Mouse (Mus musculus): ENCODE results near the gene Stx3. TPM values are rescaled to one million over a fixed set of nuclear protein-coding genes. Genes with fewer than 3 reads are reported as not detected.

Gene Stx3
- total RNA-seq, 1 experiment: 21.6 TPM

DNA sequence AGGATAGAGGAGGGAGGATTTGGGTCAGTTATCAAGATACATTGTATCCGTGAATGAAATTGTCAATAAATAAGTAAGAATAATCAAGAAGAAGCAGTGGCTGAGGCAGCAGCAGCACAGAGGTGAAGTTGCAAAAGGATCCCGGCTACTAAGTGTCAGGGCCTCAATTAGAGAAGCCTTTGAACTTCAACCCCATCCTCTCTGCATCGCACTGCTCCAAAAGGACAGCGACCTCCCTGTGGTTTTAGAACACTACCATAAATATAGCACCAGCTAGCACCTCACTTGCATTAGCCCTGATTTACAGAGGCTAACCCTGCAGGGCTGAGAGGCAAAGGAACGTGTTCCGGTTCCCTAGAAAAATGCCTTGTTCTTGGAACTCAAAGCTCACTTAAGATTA lies 2.5 kb downstream of the Stx3 start:
- H3K27ac ChIP-seq (ENCODE audit: insufficient read depth, low read depth, low read length, poor library complexity, severe bottlenecking): no peak overlapping the region
- peaks cover 0 to 20% of the 10 kb centered on the region in 2 experiments; a peak in 2 of 4 replicates for H3K4me1 ChIP-seq (ENCODE audit: control insufficient read depth in 2 of 2, insufficient read depth in 2 of 2, low read length in 2 of 2, poor library complexity in 1 of 2)
- TF ChIP-seq MAFK (IDR thresholded peaks at IDR 0.05; ENCODE audit: insufficient read depth, low read depth, low read length): no peak
- no peak for TF ChIP-seq ZC3H11A (IDR thresholded peaks at IDR 0.05; ENCODE audit: borderline replicate concordance, low read depth, low read length)
- no peak for TF ChIP-seq HCFC1 (IDR thresholded peaks at IDR 0.05; ENCODE audit: borderline replicate concordance, insufficient read depth, low read length)
- no peak for TF ChIP-seq ZNF384 (IDR thresholded peaks at IDR 0.05; ENCODE audit: low read depth, low read length)
- no peak for TF ChIP-seq CHD2 (IDR thresholded peaks at IDR 0.05; ENCODE audit: low read depth, low read length)
- no peak for DNase-seq (ENCODE audit: low read depth, low spot score)
- no peak overlapping the region for H3K9ac ChIP-seq (ENCODE audit: insufficient read depth, low read depth, low read length, poor library complexity, severe bottlenecking)
- H3K4me3 ChIP-seq (ENCODE audit: insufficient read depth in 1 of 2, low read depth in 1 of 2, low read length in 2 of 2, poor library complexity in 1 of 2, severe bottlenecking in 1 of 2): no peak overlapping the region
- H3K9me3 ChIP-seq (ENCODE audit: control insufficient read depth, insufficient read depth, low read depth, low read length): no peaks in the 10 kb centered on the region
- H3K36me3 ChIP-seq (ENCODE audit: control insufficient read depth, insufficient read depth, low read length, poor library complexity, severe bottlenecking): peaks cover 6% of the 10 kb centered on the region; the same call in 1 of the 2 replicates
- in situ Hi-C loops (cut with MboI; ENCODE audit: low sequenced_read_pairs in 2 of 2, unreplicated experiment in 2 of 2): no loop called here

DNA sequence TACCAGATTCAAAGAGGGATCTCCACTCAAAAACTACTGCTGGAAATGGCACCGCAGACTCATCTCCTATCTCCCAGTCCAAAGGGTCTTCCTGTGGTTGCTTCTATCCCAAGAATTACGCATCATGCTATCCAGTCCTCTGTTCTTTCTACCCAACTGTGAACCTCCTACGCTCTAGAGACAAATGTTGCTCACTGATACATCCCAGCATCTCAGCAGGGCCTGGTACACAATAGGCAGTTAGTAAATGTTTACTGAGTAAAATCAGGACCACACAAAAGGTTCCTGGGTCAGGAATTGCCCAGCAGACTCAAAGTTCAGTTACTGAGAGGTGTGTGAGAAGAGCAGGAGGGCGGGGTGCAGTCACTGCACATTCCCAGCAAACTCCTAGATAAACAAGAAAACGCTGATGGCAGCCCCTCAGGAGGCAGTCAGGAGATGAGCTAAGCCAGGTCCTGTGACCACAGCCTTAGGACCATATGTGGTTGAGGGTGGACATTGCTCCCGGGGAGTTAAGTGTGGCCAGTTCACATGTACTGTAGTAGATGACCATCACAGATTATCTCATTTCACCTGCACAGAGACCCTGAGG lies 4.4 kb downstream of the Stx3 start:
- TF ChIP-seq MAFK (IDR thresholded peaks at IDR 0.05; ENCODE audit: insufficient read depth, low read depth, low read length): no peak
- Histone ChIP-seq H3K36me3 (ENCODE audit: control insufficient read depth, insufficient read depth, low read length, poor library complexity, severe bottlenecking) (peaks cover 6% of the 10 kb centered on the region; the same call in 1 of the 2 replicates), H3K4me1 (ENCODE audit: control insufficient read depth in 2 of 2, insufficient read depth in 2 of 2, low read length in 2 of 2, poor library complexity in 1 of 2) (peaks cover 0 to 28% of the 10 kb centered on the region in 2 experiments; a peak in 2 of 4 replicates), H3K4me3 (ENCODE audit: insufficient read depth in 1 of 2, low read depth in 1 of 2, low read length in 2 of 2, poor library complexity in 1 of 2, severe bottlenecking in 1 of 2) (no peak overlapping the region), H3K9me3 (ENCODE audit: control insufficient read depth, insufficient read depth, low read depth, low read length) (no peaks in the 10 kb centered on the region), H3K9ac (ENCODE audit: insufficient read depth, low read depth, low read length, poor library complexity, severe bottlenecking) (no peak overlapping the region), H3K27ac (ENCODE audit: insufficient read depth, low read depth, low read length, poor library complexity, severe bottlenecking) (no peak overlapping the region)
- in situ Hi-C loops (cut with MboI; ENCODE audit: low sequenced_read_pairs in 2 of 2, unreplicated experiment in 2 of 2): no loop called here
- DNase-seq (ENCODE audit: low read depth, low spot score): no peak

DNA sequence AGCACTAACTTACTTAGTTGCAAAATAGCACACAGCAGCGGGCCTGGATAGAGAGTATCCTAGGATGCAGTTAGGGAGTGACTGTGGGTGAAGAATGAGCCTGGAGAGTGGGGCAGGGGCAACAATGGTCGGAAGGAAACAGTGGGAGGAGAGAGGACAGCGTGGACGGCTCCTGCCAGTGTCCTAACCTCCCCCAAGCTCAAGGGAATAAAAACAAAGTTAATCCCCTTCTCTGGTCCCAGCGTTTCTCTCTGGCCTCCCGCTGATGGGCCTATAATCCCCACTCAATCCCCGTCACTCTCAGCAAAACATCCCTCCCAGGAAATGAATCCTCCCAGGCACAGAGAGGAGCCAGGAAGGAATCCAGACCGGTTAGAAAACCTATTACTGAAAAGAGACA lies 5.6 kb downstream of the Stx3 start:
- 0 out of 2 replicates have a peak overlapping the region, but pooled peaks have one; percentile 11 for H3K9ac ChIP-seq (ENCODE audit: insufficient read depth, low read depth, low read length, poor library complexity, severe bottlenecking)
- DNase-seq (ENCODE audit: low read depth, low spot score): no peak
- H3K9me3 ChIP-seq (ENCODE audit: control insufficient read depth, insufficient read depth, low read depth, low read length): no peaks in the 10 kb centered on the region
- in situ Hi-C loops (cut with MboI; ENCODE audit: low sequenced_read_pairs in 2 of 2, unreplicated experiment in 2 of 2): no loop called here
- peaks cover 6% of the 10 kb centered on the region; the same call in 1 of the 2 replicates for H3K36me3 ChIP-seq (ENCODE audit: control insufficient read depth, insufficient read depth, low read length, poor library complexity, severe bottlenecking)
- H3K4me1 ChIP-seq (ENCODE audit: control insufficient read depth in 2 of 2, insufficient read depth in 2 of 2, low read length in 2 of 2, poor library complexity in 1 of 2): peaks cover 0 to 28% of the 10 kb centered on the region in 2 experiments; a peak in 2 of 4 replicates
- TF ChIP-seq ZNF384 (IDR thresholded peaks at IDR 0.05; ENCODE audit: low read depth, low read length) (no peak), HCFC1 (IDR thresholded peaks at IDR 0.05; ENCODE audit: borderline replicate concordance, insufficient read depth, low read length) (no peak), ZC3H11A (IDR thresholded peaks at IDR 0.05; ENCODE audit: borderline replicate concordance, low read depth, low read length) (no peak), CHD2 (IDR thresholded peaks at IDR 0.05; ENCODE audit: low read depth, low read length) (no peak), MAFK (IDR thresholded peaks at IDR 0.05; ENCODE audit: insufficient read depth, low read depth, low read length) (no peak)
- no peak overlapping the region for H3K4me3 ChIP-seq (ENCODE audit: insufficient read depth in 1 of 2, low read depth in 1 of 2, low read length in 2 of 2, poor library complexity in 1 of 2, severe bottlenecking in 1 of 2)
- H3K27ac ChIP-seq (ENCODE audit: insufficient read depth, low read depth, low read length, poor library complexity, severe bottlenecking): peak overlapping the region; percentile 51; the same call in 1 of the 2 replicates

DNA sequence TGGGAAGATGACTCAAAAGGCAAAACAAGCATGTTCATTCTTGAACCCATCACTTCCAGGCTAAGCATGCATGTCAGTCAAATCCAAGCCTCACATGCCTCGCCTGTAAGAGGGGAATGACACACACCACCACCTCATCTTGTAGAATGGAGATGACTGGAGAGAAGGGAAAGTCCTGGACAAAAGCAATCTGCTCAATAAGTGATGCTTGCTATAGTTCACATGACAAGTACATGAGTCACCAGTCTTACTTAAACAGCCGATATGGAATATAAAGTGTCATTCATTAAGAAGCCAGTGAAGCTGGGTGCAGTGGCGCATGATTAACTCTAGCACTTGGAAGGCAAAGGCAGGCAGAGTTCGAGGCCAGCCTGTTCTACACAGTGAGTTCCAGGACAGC lies 6.1 kb downstream of the Stx3 start:
- no peak overlapping the region for H3K9ac ChIP-seq (ENCODE audit: insufficient read depth, low read depth, low read length, poor library complexity, severe bottlenecking)
- no peak overlapping the region for H3K4me3 ChIP-seq (ENCODE audit: insufficient read depth in 1 of 2, low read depth in 1 of 2, low read length in 2 of 2, poor library complexity in 1 of 2, severe bottlenecking in 1 of 2)
- H3K36me3 ChIP-seq (ENCODE audit: control insufficient read depth, insufficient read depth, low read length, poor library complexity, severe bottlenecking): peaks cover 6% of the 10 kb centered on the region; the same call in 1 of the 2 replicates
- peaks cover 0 to 30% of the 10 kb centered on the region in 2 experiments; a peak in 2 of 4 replicates for H3K4me1 ChIP-seq (ENCODE audit: control insufficient read depth in 2 of 2, insufficient read depth in 2 of 2, low read length in 2 of 2, poor library complexity in 1 of 2)
- no peak for DNase-seq (ENCODE audit: low read depth, low spot score)
- no peaks in the 10 kb centered on the region for H3K9me3 ChIP-seq (ENCODE audit: control insufficient read depth, insufficient read depth, low read depth, low read length)
- no peak overlapping the region for H3K27ac ChIP-seq (ENCODE audit: insufficient read depth, low read depth, low read length, poor library complexity, severe bottlenecking)
- in situ Hi-C loops (cut with MboI; ENCODE audit: low sequenced_read_pairs in 2 of 2, unreplicated experiment in 2 of 2): no loop called here
- no peak for TF ChIP-seq MAFK (IDR thresholded peaks at IDR 0.05; ENCODE audit: insufficient read depth, low read depth, low read length)
- TF ChIP-seq ZC3H11A (IDR thresholded peaks at IDR 0.05; ENCODE audit: borderline replicate concordance, low read depth, low read length): no peak
- no peak for TF ChIP-seq HCFC1 (IDR thresholded peaks at IDR 0.05; ENCODE audit: borderline replicate concordance, insufficient read depth, low read length)
- no peak for TF ChIP-seq CHD2 (IDR thresholded peaks at IDR 0.05; ENCODE audit: low read depth, low read length)
- TF ChIP-seq ZNF384 (IDR thresholded peaks at IDR 0.05; ENCODE audit: low read depth, low read length): no peak
